Mouse (Mus musculus) stomach, postnatal 0 days (tissue): ENCODE data around the gene Slc35c2.

ENCODE experiments used
- CTCF ChIP-seq: IDR thresholded peaks from 2 replicates; pipeline ENCODE4 v1.5.1; 2016; ENCODE audit warnings: antibody characterized with exemption, low read depth, mild to moderate bottlenecking, moderate library complexity
- EP300 ChIP-seq: optimal IDR thresholded peaks from 2 replicates; pipeline ENCODE3; 2016; ENCODE audit warnings: antibody characterized with exemption

DNA sequence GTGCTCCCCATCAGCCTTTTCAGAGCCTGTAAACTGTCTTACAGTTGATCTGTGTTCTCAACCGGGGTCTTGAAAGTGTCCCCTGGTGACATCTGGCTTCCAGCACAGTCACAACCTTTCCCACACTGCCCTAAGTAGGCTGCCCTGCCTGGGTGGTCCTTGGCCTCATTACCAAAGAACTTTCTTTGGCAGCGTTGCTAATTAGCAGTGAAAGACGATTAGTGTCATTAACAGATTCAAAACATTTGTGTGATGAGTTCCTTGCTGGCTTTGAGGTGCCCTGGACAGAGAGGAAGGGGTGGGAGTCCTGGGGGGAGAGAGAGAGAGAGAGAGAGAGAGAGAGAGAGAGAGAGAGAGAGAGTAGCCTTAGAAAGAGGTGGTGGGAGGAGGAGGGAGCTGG is 38.7 kb downstream of the Slc35c2 start:
- TF ChIP-seq EP300, result no peak
- TF ChIP-seq CTCF, result no peak
